Mouse (Mus musculus) testis, adult 2 months (tissue): ENCODE data around the gene Tra2a.

Source experiments
- CTCF ChIP-seq: fragments of 200-500 bp; IDR thresholded peaks from 2 replicates; pipeline ENCODE4 v1.5.1; 2012; ENCODE audit warnings: low read depth, mild to moderate bottlenecking, inconsistent platforms, low read length, moderate library complexity; ENCODE audit not compliant: control insufficient read depth, insufficient read depth, insufficient replicate concordance
- POLR2A ChIP-seq: fragments of 200-500 bp; IDR thresholded peaks from 2 replicates; pipeline ENCODE4 v1.6.1; 2012; ENCODE audit warnings: low read depth, mild to moderate bottlenecking, inconsistent platforms, low read length, moderate library complexity; ENCODE audit not compliant: control insufficient read depth

DNA sequence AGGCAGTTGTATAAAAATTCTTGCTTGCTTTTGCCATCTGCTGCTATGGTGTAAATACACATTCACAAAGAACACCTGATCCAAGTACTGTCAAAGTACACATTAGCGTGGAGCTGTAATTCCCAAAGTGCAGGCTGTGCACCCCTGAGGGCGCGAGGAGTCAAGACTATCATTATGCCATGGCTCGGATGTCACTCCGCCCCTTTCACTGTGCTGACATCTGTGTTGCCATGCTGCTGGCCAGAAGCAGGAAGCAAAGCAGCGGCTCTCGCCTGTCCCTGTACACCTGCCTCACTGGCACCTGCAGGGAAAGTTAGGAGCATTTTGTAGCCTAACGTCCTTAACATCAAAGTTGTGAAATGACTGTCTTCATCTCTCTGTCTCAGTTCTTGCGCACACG is 68.6 kb downstream of the Tra2a start:
- TF ChIP-seq CTCF, result no peak
- TF ChIP-seq POLR2A, result no peak
